22 mouse cellular contexts compared by ENCODE assay signal in genomic region chr7:69487111-69487510, GRCm38 (mm10).
A peak's percentile ranks its signal among the peaks of the same experiment; 100 is the strongest.
DNase-seq lines count a peak whose midpoint lies in the region; ATAC-seq and TF ChIP-seq lines count a peak whose summit lies in the region.
"Had no signal": no experiment of that assay in that cellular context is flagged by ENCODE, and none has a peak within 500 bp of the region (broad histone marks: within the 10 kb centered on the region; RNA-seq: fewer than 3 reads in every experiment).

No protein-coding gene starts in this region.

- DNase-seq in embryonic facial prominence, embryonic 14.5 days (ENCODE audit: low spot score), result peak; percentile 63
- no peak for DNase-seq in embryonic facial prominence, embryonic 10.5 days (ENCODE audit: low spot score)
- DNase-seq in layer of hippocampus, adult 2 months (ENCODE audit: low spot score in 2 of 2), result peak; percentile 23 to 25
- no peak for DNase-seq in layer of hippocampus, postnatal 25 days (ENCODE audit: extremely low spot score in 1 of 2, low spot score in 1 of 2)
- DNase-seq in lung, postnatal 0 days (ENCODE audit: low spot score), result peak; percentile 11
- no peak for DNase-seq in lung, postnatal 14 days
- DNase-seq in left cerebral cortex, adult 18-20 months (ENCODE audit: low spot score in 2 of 2), result no peak
- DNase-seq in adrenal gland, postnatal 4 days (ENCODE audit: low spot score in 2 of 2), result no peak
- DNase-seq: adrenal gland, adult 8-10 months; adrenal gland, postnatal 36 days; cerebellum, adult 18-20 months; cerebellum, adult 9-11 months; cerebellum, postnatal 36 days; gastrocnemius, postnatal 36 days; heart, adult 11 months; heart, postnatal 36 days had no signal

- no peak for ATAC-seq in embryonic facial prominence, embryonic 14.5 days (ENCODE audit: low read depth)
- no peak for ATAC-seq in lung, postnatal 0 days
- ATAC-seq: hindbrain, embryonic 16.5 days; inflammation-experienced regulatory T-cells, adult 6 months had no signal

- no peak overlapping the region for H3K27ac ChIP-seq in embryonic facial prominence, embryonic 14.5 days (replicated peaks; ENCODE audit: low read depth, low read length)
- H3K27ac ChIP-seq in embryonic facial prominence, embryonic 10.5 days (replicated peaks), result no peak overlapping the region
- peak overlapping the region; percentile 14; the same call in 1 of the 2 replicates for H3K27ac ChIP-seq in layer of hippocampus, adult 2 months
- H3K27ac ChIP-seq in lung, postnatal 0 days (ENCODE audit: low read length), result no peak overlapping the region
- H3K27ac ChIP-seq: forebrain, embryonic 12.5 days; heart, embryonic 13.5 days; hindbrain, embryonic 12.5 days had no signal

- no peak overlapping the region for H3K9ac ChIP-seq in embryonic facial prominence, embryonic 14.5 days (ENCODE audit: low read depth, low read length)
- no peak overlapping the region for H3K9ac ChIP-seq in lung, postnatal 0 days (replicated peaks; ENCODE audit: low read depth)
- H3K9ac ChIP-seq: forebrain, embryonic 12.5 days; heart, embryonic 13.5 days; hindbrain, embryonic 12.5 days had no signal

- H3K9me3 ChIP-seq in embryonic facial prominence, embryonic 14.5 days (ENCODE audit: control insufficient read depth, low read length), result no peaks in the 10 kb centered on the region
- H3K9me3 ChIP-seq in embryonic facial prominence, embryonic 10.5 days, result no peaks in the 10 kb centered on the region
- H3K9me3 ChIP-seq in lung, postnatal 0 days (ENCODE audit: low read length), result no peaks in the 10 kb centered on the region
- H3K9me3 ChIP-seq: forebrain, embryonic 12.5 days; heart, embryonic 13.5 days; hindbrain, embryonic 12.5 days had no signal

- no peak for TF ChIP-seq CTCF in layer of hippocampus, adult 2 months (conservative IDR thresholded peaks at IDR 0.05)
- TF ChIP-seq CTCF in lung, postnatal 0 days (IDR thresholded peaks at IDR 0.05), result no peak

- H3K27me3 ChIP-seq in embryonic facial prominence, embryonic 14.5 days (replicated peaks; ENCODE audit: control insufficient read depth, insufficient read depth, low read length), result peaks cover 13% of the 10 kb centered on the region; the same call in 1 of the 2 replicates
- peaks cover 13% of the 10 kb centered on the region; the same call in 1 of the 2 replicates for H3K27me3 ChIP-seq in embryonic facial prominence, embryonic 10.5 days (replicated peaks; ENCODE audit: low read depth, poor library complexity, severe bottlenecking)
- H3K27me3 ChIP-seq in lung, postnatal 0 days (replicated peaks; ENCODE audit: insufficient read depth, low read length), result no peaks in the 10 kb centered on the region
- H3K27me3 ChIP-seq: CH12.LX; heart, embryonic 13.5 days; hindbrain, embryonic 12.5 days had no signal

- H3K4me2 ChIP-seq in embryonic facial prominence, embryonic 14.5 days (ENCODE audit: low read depth, low read length), result no peak overlapping the region
- no peak overlapping the region for H3K4me2 ChIP-seq in lung, postnatal 0 days (replicated peaks; ENCODE audit: low read depth, low read length)
- H3K4me2 ChIP-seq: forebrain, embryonic 12.5 days; heart, embryonic 13.5 days; hindbrain, embryonic 12.5 days had no signal

- WGBS in embryonic facial prominence, embryonic 14.5 days, result 45% methylated on average over 3 of the region's 3 CpGs
- WGBS in embryonic facial prominence, embryonic 10.5 days, result 85% methylated on average over 3 of the region's 3 CpGs
- 13% methylated on average over 3 of the region's 3 CpGs for WGBS in lung, postnatal 0 days

- no peak overlapping the region for H3K4me3 ChIP-seq in embryonic facial prominence, embryonic 14.5 days (ENCODE audit: low read depth, low read length)
- no peak overlapping the region for H3K4me3 ChIP-seq in embryonic facial prominence, embryonic 10.5 days
- H3K4me3 ChIP-seq in layer of hippocampus, adult 2 months, result no peak overlapping the region
- no peak overlapping the region for H3K4me3 ChIP-seq in lung, postnatal 0 days (ENCODE audit: low read depth, low read length)
- H3K4me3 ChIP-seq: forebrain, embryonic 12.5 days; heart, embryonic 13.5 days; hindbrain, embryonic 12.5 days had no signal

- H3K36me3 ChIP-seq in embryonic facial prominence, embryonic 14.5 days (ENCODE audit: control insufficient read depth, insufficient read depth, low read length), result no peaks in the 10 kb centered on the region
- no peaks in the 10 kb centered on the region for H3K36me3 ChIP-seq in embryonic facial prominence, embryonic 10.5 days (replicated peaks)
- H3K36me3 ChIP-seq in lung, postnatal 0 days (ENCODE audit: insufficient read depth, low read length), result no peaks in the 10 kb centered on the region
- H3K36me3 ChIP-seq: forebrain, embryonic 12.5 days; heart, embryonic 13.5 days; hindbrain, embryonic 12.5 days had no signal

- no peaks in the 10 kb centered on the region for H3K4me1 ChIP-seq in embryonic facial prominence, embryonic 14.5 days (ENCODE audit: control insufficient read depth, insufficient read depth, low read length)
- H3K4me1 ChIP-seq in embryonic facial prominence, embryonic 10.5 days, result peaks cover 10% of the 10 kb centered on the region
- H3K4me1 ChIP-seq in lung, postnatal 0 days (ENCODE audit: insufficient read depth, low read depth, low read length), result no peaks in the 10 kb centered on the region
- H3K4me1 ChIP-seq: heart, embryonic 13.5 days; hindbrain, embryonic 12.5 days had no signal

- no peak for TF ChIP-seq EP300 in lung, postnatal 0 days (IDR thresholded peaks at IDR 0.05)

Comparison
In these comparisons a context has a peak if more than half of its experiments do, and no peak if none do; other contexts are left out.
1. DNase-seq: peak in embryonic facial prominence, embryonic 14.5 days (single experiment), layer of hippocampus, adult 2 months (2 of 2) and lung, postnatal 0 days (single experiment); none in embryonic facial prominence, embryonic 10.5 days (single experiment), layer of hippocampus, postnatal 25 days (0 of 2), lung, postnatal 14 days (single experiment), left cerebral cortex, adult 18-20 months (0 of 2) and adrenal gland, postnatal 4 days (0 of 2).